Mouse (Mus musculus): ENCODE results near the gene 4930519G04Rik.
"Not testable (repeated sequence)": the region's sequence is repeated elsewhere in the genome, so short reads cannot be mapped to it uniquely, and the experiment has no call there.

4930519G04Rik gene

GRCm38 (mm10) chr5:114853364-114853763 is at the start of gene 4930519G04Rik:
Gene 4930519G04Rik, plus strand, starts transcription at chr5:114853664.
- not testable (repeated sequence) for DNase-seq

GRCm38 (mm10) chr5:114804335-114804734 is 49.1 kb upstream of the 4930519G04Rik start:
- DNase-seq = peak; percentile 91

- peak; percentile 96 for DNase-seq
These were observed 48.5 kb upstream of the 4930519G04Rik start for GRCm38 (mm10) chr5:114804958-114805357.

GRCm38 (mm10) chr5:114805436-114806350 is 47.8 kb upstream of the 4930519G04Rik start:
- DNase-seq = peak; percentile 97

GRCm38 (mm10) chr5:114806636-114807035 is 46.8 kb upstream of the 4930519G04Rik start:
- DNase-seq = peak; percentile 89

- DNase-seq = no peak
These were observed 46.4 kb upstream of the 4930519G04Rik start for GRCm38 (mm10) chr5:114807063-114807462.

- DNase-seq = no peak
These were observed 46.0 kb upstream of the 4930519G04Rik start for GRCm38 (mm10) chr5:114807468-114807867.

- DNase-seq = peak; percentile 83
These were observed 45.6 kb upstream of the 4930519G04Rik start for GRCm38 (mm10) chr5:114807893-114808292.

- peak; percentile 87 for DNase-seq
These were observed 45.1 kb upstream of the 4930519G04Rik start for GRCm38 (mm10) chr5:114808385-114808784.

- DNase-seq = peak; percentile 78
These were observed 44.2 kb upstream of the 4930519G04Rik start for GRCm38 (mm10) chr5:114809181-114809756.

- DNase-seq = peak; percentile 87
These were observed 43.6 kb upstream of the 4930519G04Rik start for GRCm38 (mm10) chr5:114809826-114810225.

- DNase-seq = peak; percentile 98
These were observed 39.8 kb upstream of the 4930519G04Rik start for GRCm38 (mm10) chr5:114813525-114814181.

- no peak for DNase-seq
These were observed 36.9 kb upstream of the 4930519G04Rik start for GRCm38 (mm10) chr5:114816599-114816998.

- peak; percentile 86 for DNase-seq
These were observed 35.3 kb upstream of the 4930519G04Rik start for GRCm38 (mm10) chr5:114818124-114818523.

- DNase-seq = peak; percentile 96
These were observed 30.4 kb upstream of the 4930519G04Rik start, which contains the start of gene 1500011B03Rik for GRCm38 (mm10) chr5:114822796-114823688. Gene 1500011B03Rik, minus strand, starts transcription at chr5:114823468.

- peak; percentile 89 for DNase-seq
These were observed 29.3 kb upstream of the 4930519G04Rik start for GRCm38 (mm10) chr5:114824197-114824596.

GRCm38 (mm10) chr5:114825978-114826691 is 27.3 kb upstream of the 4930519G04Rik start:
- peak; percentile 94 for DNase-seq

GRCm38 (mm10) chr5:114827427-114827826 is 26.0 kb upstream of the 4930519G04Rik start:
- peak; percentile 96 for DNase-seq

GRCm38 (mm10) chr5:114829740-114830139 is 23.7 kb upstream of the 4930519G04Rik start:
- peak; percentile 75 for DNase-seq

GRCm38 (mm10) chr5:114836886-114837285 is 16.6 kb upstream of the 4930519G04Rik start:
- DNase-seq = no peak

- DNase-seq = not testable (repeated sequence)
These were observed 13.0 kb upstream of the 4930519G04Rik start for GRCm38 (mm10) chr5:114840481-114840880.

Data from heart, adult 11 months (tissue).